Mouse (Mus musculus) thymus, adult 18-20 months (tissue): ENCODE data around the gene Gnrhr.

Experiments used
- DNase-seq, 2 experiments: peaks; one replicate each; pipeline ENCODE4 v3.0.0; 2022; ENCODE audit warnings: mixed read lengths in 2 of 2

The Gnrhr gene

GRCm38 (mm10) chr5:86197801-86198200 is at the start of gene Gnrhr:
Gene Gnrhr (minus strand): TSS chr5:86197901.
- DNase-seq: no peak

DNA sequence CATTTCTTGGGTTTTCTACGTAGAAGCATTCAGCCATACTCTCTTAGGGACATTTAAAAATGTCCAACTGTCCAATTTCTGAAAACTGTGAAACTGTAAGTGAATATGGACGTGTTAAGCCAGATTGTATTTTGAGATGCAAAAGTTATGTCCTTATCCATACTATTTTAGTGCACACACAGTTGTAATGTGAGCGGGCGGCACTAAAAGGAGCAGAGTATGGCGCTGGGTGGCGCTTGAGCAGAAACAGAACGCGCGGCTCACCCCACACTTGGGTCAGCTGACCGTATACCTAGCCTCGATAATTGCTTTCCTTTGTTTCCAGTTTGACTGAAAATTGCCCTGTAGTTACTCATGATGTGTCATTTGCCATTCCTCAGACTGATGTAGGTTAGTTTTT is 48.9 kb upstream of the Gnrhr start:
- DNase-seq: no peak

DNA sequence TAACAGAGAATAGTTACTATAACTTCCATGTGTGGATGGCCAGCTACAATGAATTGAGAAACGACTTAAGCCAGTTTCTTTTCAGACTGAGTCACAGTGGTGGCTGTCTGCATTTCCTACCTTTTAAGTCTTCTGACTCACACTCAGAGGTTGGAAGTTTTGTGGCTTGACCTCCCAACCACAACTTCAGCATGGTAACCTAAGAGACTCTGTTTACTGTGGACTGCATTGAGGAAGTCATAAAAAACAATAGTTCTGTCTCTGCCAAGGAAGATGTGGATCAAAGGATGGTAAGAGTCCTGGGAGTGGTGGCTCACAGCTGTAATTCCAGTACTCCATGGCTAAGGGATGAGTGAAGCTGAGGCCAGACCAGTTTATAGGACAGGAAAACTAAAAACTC is 47.2 kb upstream of the Gnrhr start:
- DNase-seq: no peak

DNA sequence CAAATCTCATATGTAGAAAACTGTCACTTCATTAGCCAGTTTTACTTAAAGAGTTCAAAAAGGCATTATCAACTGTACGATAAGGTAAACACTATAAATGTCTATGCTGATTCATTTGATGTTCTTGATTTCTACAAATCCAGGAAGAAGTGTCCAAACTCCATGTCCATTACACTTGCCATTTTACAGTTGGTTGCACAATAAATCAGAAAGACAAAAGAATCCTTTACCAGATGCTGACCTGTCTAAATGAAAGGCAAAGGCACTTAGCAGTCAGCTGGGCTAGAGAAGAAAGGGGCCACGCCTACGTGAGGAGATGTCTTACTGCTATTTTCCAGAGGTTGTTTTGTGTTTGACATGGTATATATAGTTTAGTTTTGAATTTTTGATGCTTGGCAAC is 46.6 kb upstream of the Gnrhr start:
- no peak for DNase-seq

GRCm38 (mm10) chr5:86227156-86227853 is 29.6 kb upstream of the Gnrhr start:
- DNase-seq: no peak

DNA sequence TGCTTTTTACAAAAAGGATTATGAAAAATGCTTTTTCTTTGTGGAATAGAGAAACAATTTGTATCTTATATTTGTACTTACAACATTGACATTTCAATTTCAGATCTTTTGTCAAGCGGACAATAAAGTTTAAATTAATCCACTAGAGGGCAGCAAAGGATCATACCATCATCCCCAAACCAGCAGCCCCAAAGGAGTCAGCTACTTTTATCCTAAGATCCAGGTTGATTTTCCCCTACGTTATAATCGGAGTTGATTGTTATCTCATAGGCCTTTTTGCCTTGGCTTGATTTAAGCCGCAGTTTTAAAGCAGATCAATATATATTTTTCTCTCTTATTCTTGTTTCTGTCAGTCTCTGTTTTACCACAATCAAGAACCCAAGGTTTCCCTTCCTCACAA is 6.3 kb downstream of the Gnrhr start:
- no peak for DNase-seq

DNA sequence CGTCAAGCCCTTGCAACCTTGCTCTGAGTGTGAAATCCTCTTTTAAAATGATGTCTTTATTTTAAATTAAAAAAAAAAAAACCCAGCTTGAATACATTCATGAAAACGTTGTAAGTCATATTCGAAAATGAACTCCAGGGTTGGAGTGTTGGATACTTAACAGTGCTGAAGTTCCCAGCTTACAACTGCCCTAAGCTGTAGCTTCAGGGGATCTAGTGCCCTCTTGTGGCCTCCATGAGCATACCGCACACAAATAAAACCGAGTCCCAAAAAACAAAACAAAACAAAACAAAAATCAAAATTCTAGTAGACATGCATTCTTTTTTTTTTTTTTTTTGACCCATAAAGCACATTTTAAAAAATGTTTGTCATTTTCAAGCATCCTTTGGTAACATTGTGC is 6.9 kb downstream of the Gnrhr start:
- no peak for DNase-seq

DNA sequence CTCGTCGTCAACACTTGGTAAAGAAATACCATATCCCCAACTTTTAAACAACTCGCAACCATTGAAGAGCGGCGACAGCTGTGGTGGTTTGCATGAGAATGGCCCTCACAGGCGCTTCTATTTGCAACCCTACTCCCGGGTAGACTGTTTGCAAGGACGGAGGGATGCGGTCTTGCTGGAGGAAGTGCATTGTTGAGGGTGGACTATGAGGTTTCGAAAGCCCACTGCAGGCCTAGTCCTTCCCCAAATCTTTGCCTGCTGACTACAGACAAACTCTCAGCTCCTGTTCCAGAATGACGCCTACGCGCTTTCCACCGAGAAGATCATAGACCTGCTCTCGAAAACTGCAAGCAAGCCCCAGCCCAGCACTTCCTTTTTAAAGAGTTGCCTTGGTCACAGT is 7.4 kb downstream of the Gnrhr start:
- no peak for DNase-seq

DNA sequence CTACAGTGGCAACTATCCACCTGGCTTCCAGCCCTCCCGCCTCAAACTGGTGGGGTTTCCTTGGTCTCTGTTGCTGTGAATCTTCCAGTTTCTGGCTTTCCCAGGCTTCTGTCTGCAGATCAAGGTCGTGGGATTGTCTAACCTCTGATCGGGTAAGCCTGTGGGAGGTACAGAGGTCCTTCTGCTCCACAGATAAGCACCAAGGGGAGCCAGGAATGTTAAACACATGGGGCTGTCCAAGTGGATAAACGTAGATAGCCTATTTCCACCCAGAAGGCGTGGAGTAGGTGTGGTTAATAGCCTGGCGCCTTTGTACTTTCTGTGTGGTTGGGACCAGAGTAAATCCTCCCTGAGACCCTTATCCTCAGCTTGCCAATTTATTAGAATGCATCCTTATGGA is 10.3 kb downstream of the Gnrhr start:
- no peak for DNase-seq

- no peak for DNase-seq
These were observed 23.9 kb downstream of the Gnrhr start for GRCm38 (mm10) chr5:86173778-86174177.

GRCm38 (mm10) chr5:86172449-86173161 is 25.1 kb downstream of the Gnrhr start, which contains the start of gene Uba6:
Gene Uba6 (minus strand): TSS chr5:86172803.
- DNase-seq: peak; percentile 100

DNA sequence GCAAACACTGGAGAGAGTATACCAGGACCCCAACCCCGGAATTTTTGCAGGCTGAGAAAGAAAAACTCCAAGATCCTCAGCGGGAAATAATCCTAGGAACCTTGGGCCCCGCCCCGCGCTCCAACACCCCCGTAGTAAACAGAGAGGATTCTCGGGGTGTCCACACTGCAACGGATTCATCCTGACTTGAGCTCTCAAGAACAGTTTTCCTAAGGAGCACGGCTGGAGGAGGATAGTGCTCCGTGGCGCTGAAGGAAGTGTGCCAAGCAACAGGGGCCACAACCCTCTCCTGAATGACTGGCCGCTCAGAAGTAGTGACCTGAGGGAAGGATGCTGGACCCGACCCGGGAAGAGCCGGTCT is 25.6 kb downstream of the Gnrhr start:
- no peak for DNase-seq
